Mouse (Mus musculus) liver, embryonic 11.5 days (tissue): ENCODE measurements around the gene Dohh. TPM values are rescaled to one million over a fixed set of nuclear protein-coding genes. Genes with fewer than 3 reads are reported as not detected.

Experiments
- ATAC-seq: fragments of 200-750 bp; cut with Nextera tagmentation; replicated peaks from 2 replicates; pipeline ENCODE4 v1.8.0; 2017; ENCODE audit warnings: moderate number of reproducible peaks, mild to moderate bottlenecking, moderate TSS enrichment, moderate library complexity; ENCODE audit not compliant: low FRiP score
- DNase-seq: peaks from one replicate; pipeline ENCODE4 v3.0.0-alpha.2; 2017; ENCODE audit warnings: low spot score
- H3K27ac ChIP-seq: fragments of 300-500 bp; sonication (generic); 2 replicates; pipeline ENCODE4 v1.5.1; 2014; ENCODE audit warnings: mild to moderate bottlenecking, low read depth, low read length, control low read depth
- H3K27me3 ChIP-seq: fragments of 300-500 bp; sonication (generic); replicated peaks from 2 replicates; pipeline ENCODE4 v1.6.1; 2014; ENCODE audit warnings: low read length, mixed read lengths; ENCODE audit not compliant: control insufficient read depth, insufficient read depth
- H3K36me3 ChIP-seq: fragments of 300-500 bp; sonication (generic); 2 replicates; pipeline ENCODE4 v1.6.1; 2014; ENCODE audit warnings: mild to moderate bottlenecking, low read length, moderate library complexity, mixed read lengths; ENCODE audit not compliant: control insufficient read depth, insufficient read depth
- H3K4me1 ChIP-seq: fragments of 300-500 bp; sonication (generic); replicated peaks from 2 replicates; pipeline ENCODE4 v1.6.1; 2014; ENCODE audit warnings: low read length, mixed read lengths; ENCODE audit not compliant: control insufficient read depth, insufficient read depth
- H3K4me2 ChIP-seq: fragments of 300-500 bp; sonication (generic); 2 replicates; pipeline ENCODE4 v1.6.1; 2014; ENCODE audit warnings: mild to moderate bottlenecking, control low read depth, moderate library complexity
- H3K4me3 ChIP-seq: fragments of 300-500 bp; sonication (generic); 2 replicates; pipeline ENCODE4 v1.5.1; 2014; ENCODE audit warnings: low read depth, low read length, control low read depth
- H3K9ac ChIP-seq: fragments of 300-500 bp; sonication (generic); 2 replicates; pipeline ENCODE4 v1.6.1; 2014; ENCODE audit warnings: low read depth, low read length, control low read depth
- H3K9me3 ChIP-seq: fragments of 300-500 bp; sonication (generic); 2 replicates; pipeline ENCODE4 v1.6.1; 2016; ENCODE audit warnings: low read length, inconsistent platforms, mixed read lengths; ENCODE audit not compliant: control insufficient read depth
- WGBS: fragments of 180-500 bp; shearing (Covaris S2); extraction: QIAGEN DNeasy Blood & Tissue Kit; methylation state at CpG from one replicate; pipeline ENCODE4 v1.1.7; 2014; 5-methylcytosine and 5-hydroxymethylcytosine counted together
- polyA plus RNA-seq: library from polyadenylated mRNA; unstranded; fragments of >200 nt; fragmentation: Nextera tagmentation; extraction: Ambion mirVana; gene quantifications from 2 replicates; pipeline ENCODE4 v1.2.1, GENCODE M21; 2014

Dohh gene
- polyA plus RNA-seq, 1 experiment from 2014 or later = 97.4 TPM

DNA sequence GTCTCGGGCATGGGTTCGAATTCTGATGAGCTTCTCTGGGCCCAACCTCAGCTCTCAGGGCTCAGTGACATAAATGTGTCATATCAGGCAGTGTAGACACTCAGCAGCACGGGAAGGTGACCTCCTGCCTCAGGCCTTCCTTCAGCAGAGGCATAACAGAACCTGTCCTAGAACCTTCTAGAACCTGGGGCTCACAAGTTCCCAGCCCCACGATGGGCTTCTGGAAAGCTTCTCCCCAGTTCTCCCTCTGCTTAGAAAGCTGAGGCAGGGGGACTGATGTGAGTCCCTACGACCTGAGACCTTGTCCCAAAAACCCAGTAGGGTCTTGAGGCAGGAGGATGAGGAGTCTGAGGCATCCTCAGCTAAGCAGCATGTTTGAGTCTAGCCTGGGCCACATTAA lies 30.9 kb downstream of the Dohh start:
- Histone ChIP-seq H3K4me1 (peaks cover 73% of the 10 kb centered on the region), H3K27me3 (no peaks in the 10 kb centered on the region; the same call in 1 of the 2 replicates), H3K4me2 (no peak overlapping the region), H3K4me3 (no peak overlapping the region), H3K27ac (no peak overlapping the region), H3K9me3 (no peaks in the 10 kb centered on the region), H3K9ac (no peak overlapping the region), H3K36me3 (no peaks in the 10 kb centered on the region)
- WGBS = 76% methylated on average over 5 of the region's 5 CpGs
- ATAC-seq (no peak), DNase-seq (no peak)

DNA sequence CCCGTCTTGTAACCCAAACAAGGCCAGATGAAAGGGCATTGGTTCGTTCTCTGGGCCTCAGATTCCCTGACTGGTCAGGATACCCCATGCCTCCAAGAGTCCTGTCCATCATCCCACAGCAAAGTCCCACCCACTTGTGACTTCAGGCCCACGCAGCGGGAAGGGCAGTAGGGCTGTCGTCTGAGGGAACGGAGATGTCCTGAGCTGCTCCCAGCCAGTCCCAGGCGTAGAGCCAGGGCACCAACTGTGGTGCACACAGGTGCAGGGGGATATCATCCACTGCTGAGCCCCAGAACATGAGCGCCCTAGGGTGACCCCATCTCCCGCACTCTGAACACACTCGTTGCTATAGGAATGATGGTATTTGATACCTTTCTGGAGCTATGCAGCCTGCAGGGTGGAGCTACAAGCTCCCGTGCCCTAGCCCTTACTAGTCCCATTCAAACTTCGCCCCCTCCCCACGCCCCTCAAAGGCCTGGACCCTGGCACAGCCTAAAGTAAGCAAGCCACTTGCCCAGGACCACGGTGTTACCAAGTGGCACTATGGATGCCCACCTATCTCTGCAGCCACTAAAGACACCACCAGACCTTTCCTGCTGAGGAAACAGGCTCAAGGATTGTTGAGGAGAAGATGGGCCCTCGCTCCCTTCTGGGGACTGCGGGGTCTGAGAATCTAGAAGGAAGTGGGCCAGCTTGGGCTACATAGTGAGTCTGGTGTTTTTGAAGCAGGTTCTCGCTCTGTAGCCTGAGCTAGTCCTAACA lies 31.5 kb downstream of the Dohh start:
- DNase-seq (no peak), ATAC-seq (no peak)
- WGBS = 67% methylated on average over 17 of the region's 17 CpGs
- H3K9me3 ChIP-seq = no peaks in the 10 kb centered on the region
- peaks cover 67% of the 10 kb centered on the region for H3K4me1 ChIP-seq
- H3K4me3 ChIP-seq = no peak overlapping the region
- H3K27ac ChIP-seq = no peak overlapping the region
- H3K9ac ChIP-seq = no peak overlapping the region
- H3K4me2 ChIP-seq = no peak overlapping the region
- no peaks in the 10 kb centered on the region for H3K36me3 ChIP-seq
- peaks cover 2% of the 10 kb centered on the region for H3K27me3 ChIP-seq

- peak overlapping the region; percentile 57 for H3K9ac ChIP-seq
- H3K27me3 ChIP-seq = peaks cover 5% of the 10 kb centered on the region
- H3K4me3 ChIP-seq = peak overlapping the region; percentile 44
- no peaks in the 10 kb centered on the region for H3K9me3 ChIP-seq
- WGBS = 3% methylated on average over 26 of the region's 26 CpGs
- peak; percentile 50 for ATAC-seq
- H3K27ac ChIP-seq = 0 out of 2 replicates have a peak overlapping the region, but pooled peaks have one; percentile 32
- H3K36me3 ChIP-seq = no peaks in the 10 kb centered on the region
- peaks cover 57% of the 10 kb centered on the region for H3K4me1 ChIP-seq
- no peak for DNase-seq
- peak overlapping the region; percentile 82 for H3K4me2 ChIP-seq
Measured at GRCm38 (mm10) chr10:81416581-81417226, 32.5 kb downstream of the Dohh start.

GRCm38 (mm10) chr10:81417227-81418215 lies 33.3 kb downstream of the Dohh start:
- peak overlapping the region; percentile 82 for H3K4me2 ChIP-seq
- H3K27ac ChIP-seq = peak overlapping the region; percentile 32
- peak overlapping the region; percentile 57 for H3K9ac ChIP-seq
- no peaks in the 10 kb centered on the region for H3K9me3 ChIP-seq
- H3K36me3 ChIP-seq = no peaks in the 10 kb centered on the region
- H3K27me3 ChIP-seq = peaks cover 9% of the 10 kb centered on the region
- H3K4me3 ChIP-seq = peak overlapping the region; percentile 44
- H3K4me1 ChIP-seq = peaks cover 50% of the 10 kb centered on the region
- WGBS = 40% methylated on average over 12 of the region's 12 CpGs
- DNase-seq (no peak), ATAC-seq (no peak)

- Histone ChIP-seq H3K9me3 (no peaks in the 10 kb centered on the region), H3K36me3 (no peaks in the 10 kb centered on the region), H3K27ac (no peak overlapping the region), H3K4me3 (no peak overlapping the region), H3K27me3 (peaks cover 9% of the 10 kb centered on the region), H3K9ac (no peak overlapping the region), H3K4me1 (peaks cover 40% of the 10 kb centered on the region), H3K4me2 (no peak overlapping the region)
- 43% methylated on average over 11 of the region's 11 CpGs for WGBS
- ATAC-seq (no peak), DNase-seq (no peak)
Measured at GRCm38 (mm10) chr10:81418216-81419070, 34.2 kb downstream of the Dohh start.

DNA sequence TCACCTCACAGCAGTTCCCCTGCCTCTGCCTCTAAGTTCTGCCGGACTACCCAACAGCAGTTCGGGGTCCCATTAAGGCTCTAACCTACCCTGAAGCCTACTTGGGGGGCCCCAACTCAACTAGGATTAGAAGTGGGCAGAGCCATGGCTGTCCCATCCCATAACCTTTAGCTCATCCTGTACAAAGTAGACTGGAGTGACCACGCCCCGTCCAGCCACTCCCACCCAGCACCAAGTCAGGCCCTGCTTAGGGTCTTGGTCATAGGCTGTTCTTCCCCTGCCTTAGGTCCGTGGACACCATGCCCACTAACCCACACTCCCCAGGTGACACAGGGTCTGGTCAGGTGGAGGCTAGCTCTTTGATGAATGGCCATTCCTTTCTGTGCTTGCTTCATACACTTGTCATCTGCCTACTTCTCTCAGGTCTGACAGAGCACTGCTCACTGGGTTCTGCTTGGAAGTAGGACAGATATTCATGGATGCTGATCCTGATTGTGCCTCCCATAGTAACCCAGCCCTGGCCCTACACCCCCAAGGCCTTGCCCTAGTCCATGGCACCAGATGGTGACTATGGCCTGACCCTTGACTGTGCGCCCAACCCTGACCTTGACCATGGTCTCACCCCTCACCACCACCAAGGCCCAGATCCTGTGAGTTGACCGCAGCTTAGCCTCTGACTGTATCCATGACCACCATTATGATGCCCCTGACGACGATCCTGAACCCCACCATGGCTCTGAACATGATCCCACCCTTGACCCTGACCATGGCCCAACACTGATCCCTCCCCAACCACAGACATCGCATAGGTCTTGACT lies 35.1 kb downstream of the Dohh start:
- H3K4me1 ChIP-seq = peaks cover 37% of the 10 kb centered on the region
- H3K9ac ChIP-seq = no peak overlapping the region

DNA sequence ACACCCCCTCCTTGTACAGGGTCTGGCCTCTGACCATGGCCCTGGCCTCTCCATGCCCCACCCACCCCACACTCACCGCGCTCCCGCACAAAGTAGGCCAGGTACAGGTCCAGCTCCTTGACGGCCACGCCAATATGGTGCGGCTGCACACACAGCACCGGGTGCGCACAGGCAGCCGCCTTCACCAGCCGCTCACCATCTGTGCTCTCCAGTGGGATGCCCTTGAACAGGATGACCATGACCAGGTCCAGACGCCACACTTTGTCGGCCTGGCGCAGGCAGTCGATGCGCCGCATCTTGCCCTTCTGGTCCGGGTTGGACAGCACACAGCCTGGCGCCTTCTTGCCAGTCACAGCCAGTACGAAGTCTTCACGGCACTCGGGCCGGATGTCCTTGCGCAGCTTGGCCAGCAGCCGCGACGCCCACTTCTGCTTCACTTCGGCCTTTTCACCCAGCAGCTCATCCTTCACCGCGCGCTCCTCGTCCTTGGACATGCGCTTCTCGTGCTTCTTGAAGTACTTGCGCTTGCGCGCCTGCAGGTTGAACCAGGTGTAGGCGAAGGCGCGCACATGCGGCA lies 36.1 kb downstream of the Dohh start:
- H3K4me1 ChIP-seq = peaks cover 29% of the 10 kb centered on the region
- H3K4me2 ChIP-seq = no peak overlapping the region
- no peaks in the 10 kb centered on the region for H3K9me3 ChIP-seq
- no peak overlapping the region for H3K27ac ChIP-seq
- DNase-seq (no peak), ATAC-seq (no peak)
- H3K4me3 ChIP-seq = no peak overlapping the region
- H3K27me3 ChIP-seq = peaks cover 27% of the 10 kb centered on the region
- H3K36me3 ChIP-seq = no peaks in the 10 kb centered on the region
- 80% methylated on average over 40 of the region's 40 CpGs for WGBS
- no peak overlapping the region for H3K9ac ChIP-seq

More for the DNA sequence above, 35.1 kb downstream of the Dohh start:
- H3K36me3 ChIP-seq = no peaks in the 10 kb centered on the region
- H3K9me3 ChIP-seq = no peaks in the 10 kb centered on the region
- H3K27me3 ChIP-seq = peaks cover 18% of the 10 kb centered on the region
- H3K4me3 ChIP-seq = no peak overlapping the region
- H3K27ac ChIP-seq = no peak overlapping the region
- no peak overlapping the region for H3K4me2 ChIP-seq
- ATAC-seq = no peak; the same call in 1 of the 2 replicates
- WGBS = 83% methylated on average over 10 of the region's 10 CpGs
- DNase-seq = no peak
